Mouse (Mus musculus) gastrocnemius, adult 18-20 months (tissue): ENCODE measurements around the gene Lrrc46. TPM values are rescaled to one million over a fixed set of nuclear protein-coding genes. Genes with fewer than 3 reads are reported as not detected.

Experiments used
- DNase-seq: peaks from one replicate; pipeline ENCODE4 v3.0.0; 2021; ENCODE audit warnings: low spot score
- total RNA-seq, 2 experiments: library from RNA; stranded (reverse); gene quantifications; 2 replicates each; pipeline ENCODE4 v1.2.3; 2021

Lrrc46 gene
- total RNA-seq, 2 experiments from 2014 or later: 0.16 TPM; not detected in 1

GRCm38 (mm10) chr11:97049492-97050085 is 8.4 kb upstream of the Lrrc46 start:
- no peak for DNase-seq

GRCm38 (mm10) chr11:97048090-97048650 is 7.0 kb upstream of the Lrrc46 start:
- DNase-seq: no peak

GRCm38 (mm10) chr11:97045861-97046260 is 4.7 kb upstream of the Lrrc46 start:
- no peak for DNase-seq

GRCm38 (mm10) chr11:97044902-97045301 is 3.7 kb upstream of the Lrrc46 start:
- no peak for DNase-seq

- no peak for DNase-seq
Measured at GRCm38 (mm10) chr11:97040301-97041021, 746 bp downstream of the Lrrc46 start.

GRCm38 (mm10) chr11:97038881-97039280 is 2.3 kb downstream of the Lrrc46 start:
- DNase-seq: no peak

GRCm38 (mm10) chr11:97036141-97036540 is 5.1 kb downstream of the Lrrc46 start:
- no peak for DNase-seq

GRCm38 (mm10) chr11:97033781-97034180 is 7.4 kb downstream of the Lrrc46 start:
- DNase-seq: no peak

- no peak for DNase-seq
Measured at GRCm38 (mm10) chr11:97032499-97032898, 8.7 kb downstream of the Lrrc46 start.

GRCm38 (mm10) chr11:97031977-97032376 is 9.2 kb downstream of the Lrrc46 start:
- no peak for DNase-seq

GRCm38 (mm10) chr11:97030426-97030825 is 10.8 kb downstream of the Lrrc46 start:
- DNase-seq: no peak

- DNase-seq: peak; percentile 82
Measured at GRCm38 (mm10) chr11:97029686-97030417, 11.4 kb downstream of the Lrrc46 start, which contains the start of gene Scrn2. Scrn2 (plus strand) TSS chr11:97029938.

- peak; percentile 92 for DNase-seq
Measured at GRCm38 (mm10) chr11:97025721-97026344, 15.4 kb downstream of the Lrrc46 start.

- DNase-seq: no peak
Measured at GRCm38 (mm10) chr11:97024977-97025376, 16.2 kb downstream of the Lrrc46 start.

GRCm38 (mm10) chr11:97021873-97022484 is 19.2 kb downstream of the Lrrc46 start:
- DNase-seq: peak; percentile 73

- DNase-seq: no peak
Measured at GRCm38 (mm10) chr11:97021121-97021765, 20.0 kb downstream of the Lrrc46 start.

- DNase-seq: no peak
Measured at GRCm38 (mm10) chr11:97019345-97019708, 21.9 kb downstream of the Lrrc46 start.

- no peak for DNase-seq
Measured at GRCm38 (mm10) chr11:97018583-97019344, 22.4 kb downstream of the Lrrc46 start.

GRCm38 (mm10) chr11:97017696-97018582 is 23.3 kb downstream of the Lrrc46 start:
- no peak for DNase-seq
